Mouse (Mus musculus) ES-Bruce4 (cell line): Measurements from ENCODE around the gene Ptdss2.

Source experiments
- CTCF ChIP-seq: IDR thresholded peaks from one replicate; pipeline ENCODE4 v1.8.1; 2011; ENCODE audit warnings: low read depth, low read length
- EP300 ChIP-seq: IDR thresholded peaks from 2 replicates; pipeline ENCODE4 v1.6.1; 2011; ENCODE audit warnings: low read depth, low read length; ENCODE audit not compliant: insufficient read depth
- POLR2A ChIP-seq: IDR thresholded peaks from one replicate; pipeline ENCODE4 v1.8.1; 2011; ENCODE audit warnings: low read length; ENCODE audit not compliant: insufficient read depth

GRCm38 (mm10) chr7:141093950-141094349 lies 28.2 kb upstream of the Ptdss2 start:
- TF ChIP-seq CTCF (no peak), POLR2A (no peak), EP300 (no peak)
